13 mouse cellular contexts compared by ENCODE assay signal in the genomic region with DNA sequence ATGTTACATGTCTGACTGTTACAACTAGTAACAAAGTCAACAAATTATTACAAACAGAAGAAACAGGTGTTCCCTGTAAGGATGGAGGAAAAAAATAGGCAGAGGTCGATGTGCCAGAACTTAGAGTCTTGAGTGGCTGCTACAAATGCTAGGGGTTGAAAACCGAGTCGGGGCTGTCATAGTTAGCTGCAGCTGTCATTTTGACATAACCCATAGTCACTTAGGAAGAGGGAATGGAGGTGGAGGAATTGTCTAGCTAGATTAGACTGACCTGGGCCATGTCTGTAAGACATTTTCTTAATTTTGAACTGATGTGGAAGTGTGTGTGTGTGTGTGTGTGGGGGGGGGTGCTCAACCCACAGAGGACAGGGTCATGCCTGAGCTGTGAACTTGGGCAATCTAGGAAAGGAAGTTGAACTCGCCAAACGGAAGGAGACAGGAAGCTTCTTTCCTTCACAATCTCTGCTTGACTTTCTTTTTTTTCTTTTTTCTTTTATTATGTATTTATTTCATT.
"Had no signal": no experiment of that assay in that cellular context is flagged by ENCODE, and none has a peak within 500 bp of the region (broad histone marks: within the 10 kb centered on the region; RNA-seq: fewer than 3 reads in every experiment).

No protein-coding gene starts in this region.

- H3K9ac ChIP-seq: limb, embryonic 13.5 days; liver, embryonic 14.5 days; midbrain, embryonic 12.5 days; neural tube, embryonic 13.5 days had no signal

- ATAC-seq: midbrain, embryonic 16.5 days had no signal

- H3K27ac ChIP-seq: layer of hippocampus, adult 2 months; limb, embryonic 13.5 days; liver, embryonic 14.5 days; midbrain, embryonic 12.5 days; neural tube, embryonic 13.5 days had no signal

- H3K4me1 ChIP-seq: limb, embryonic 13.5 days had no signal

- H3K4me3 ChIP-seq: layer of hippocampus, adult 2 months; limb, embryonic 13.5 days; midbrain, embryonic 12.5 days; neural tube, embryonic 13.5 days had no signal

- H3K9me3 ChIP-seq: limb, embryonic 13.5 days; midbrain, embryonic 12.5 days; neural tube, embryonic 13.5 days had no signal

- H3K27me3 ChIP-seq: limb, embryonic 13.5 days; midbrain, embryonic 12.5 days; neural tube, embryonic 13.5 days had no signal

- DNase-seq: kidney, postnatal 10 days; kidney, postnatal 4 days; left cerebral cortex, postnatal 4 days; lung, adult 18-20 months; right cerebral cortex, postnatal 14 days; thymus, adult 18-20 months; thymus, postnatal 14 days had no signal

- H3K4me2 ChIP-seq: limb, embryonic 13.5 days; midbrain, embryonic 12.5 days; neural tube, embryonic 13.5 days had no signal

- H3K36me3 ChIP-seq: limb, embryonic 13.5 days; midbrain, embryonic 12.5 days; neural tube, embryonic 13.5 days had no signal
